Mouse (Mus musculus) heart, postnatal 0 days (tissue): ENCODE results near the gene Pan2. TPM values are rescaled to one million over a fixed set of nuclear protein-coding genes. Genes with fewer than 3 reads are reported as not detected.

Source experiments
- ATAC-seq: fragments of 200-750 bp; cut with Nextera tagmentation; 2 replicates; pipeline ENCODE4 v1.8.0; 2017; ENCODE audit warnings: low read depth, moderate number of reproducible peaks, moderate library complexity; ENCODE audit not compliant: insufficient read depth
- DNase-seq: peaks from one replicate; pipeline ENCODE4 v3.0.0-alpha.2; 2016; ENCODE audit warnings: low spot score
- H3K27ac ChIP-seq: fragments of 300-500 bp; sonication (generic); 2 replicates; pipeline ENCODE4 v1.5.1; 2014; ENCODE audit warnings: low read depth, mild to moderate bottlenecking
- H3K27me3 ChIP-seq: fragments of 300-500 bp; sonication (generic); 2 replicates; pipeline ENCODE4 v1.6.1; 2014; ENCODE audit warnings: low read length, mixed read lengths; ENCODE audit not compliant: control insufficient read depth, insufficient read depth
- H3K36me3 ChIP-seq: fragments of 300-500 bp; sonication (generic); replicated peaks from 2 replicates; pipeline ENCODE4 v1.6.1; 2014; ENCODE audit warnings: low read length, mixed read lengths; ENCODE audit not compliant: control insufficient read depth, insufficient read depth
- H3K4me1 ChIP-seq: fragments of 300-500 bp; sonication (generic); 2 replicates; pipeline ENCODE4 v1.6.1; 2014; ENCODE audit warnings: antibody characterized with exemption; ENCODE audit not compliant: control insufficient read depth, insufficient read depth
- H3K4me2 ChIP-seq: fragments of 300-500 bp; sonication (generic); 2 replicates; pipeline ENCODE4 v1.6.1; 2014; ENCODE audit warnings: low read depth, mild to moderate bottlenecking, low read length, moderate library complexity
- H3K4me3 ChIP-seq: fragments of 300-500 bp; sonication (generic); 2 replicates; pipeline ENCODE4 v1.5.1; 2014; ENCODE audit warnings: low read depth, low read length
- H3K9ac ChIP-seq: fragments of 300-500 bp; sonication (generic); replicated peaks from 2 replicates; pipeline ENCODE4 v1.6.1; 2014; ENCODE audit warnings: low read depth, low read length, mixed read lengths
- H3K9me3 ChIP-seq: fragments of 300-500 bp; sonication (generic); replicated peaks from 2 replicates; pipeline ENCODE4 v1.6.1; 2016; ENCODE audit warnings: low read length; ENCODE audit not compliant: control insufficient read depth
- CTCF ChIP-seq: IDR thresholded peaks from 2 replicates; pipeline ENCODE4 v1.5.1; 2016; ENCODE audit warnings: antibody characterized with exemption, control low read depth, low read depth
- EP300 ChIP-seq: IDR thresholded peaks from 2 replicates; pipeline ENCODE4 v1.6.1; 2016; ENCODE audit warnings: antibody characterized with exemption, low read depth
- WGBS: fragments of 180-500 bp; shearing (Covaris S2); extraction: QIAGEN DNeasy Blood & Tissue Kit; methylation state at CpG from one replicate; pipeline ENCODE4 v1.1.7; 2014; 5-methylcytosine and 5-hydroxymethylcytosine counted together
- polyA plus RNA-seq: library from polyadenylated mRNA; unstranded; fragments of >200 nt; fragmentation: Nextera tagmentation; extraction: Ambion mirVana; gene quantifications from 2 replicates; pipeline ENCODE4 v1.2.1, GENCODE M21; 2015
- total RNA-seq: library from RNA; depleted of rRNA; stranded (reverse); fragments of >200 nt; gene quantifications from 2 replicates; pipeline ENCODE4 v1.2.3, GENCODE M21; 2014; ENCODE audit warnings: low replicate concordance

Pan2 gene
- total and polyA plus RNA-seq, 2 experiments from 2014 or later = 13.4 to 24.1 TPM

GRCm38 (mm10) chr10:128315578-128315977 is 12.4 kb downstream of the Pan2 start:
- H3K4me3 ChIP-seq = no peak overlapping the region
- no peak for ATAC-seq
- peaks cover 84% of the 10 kb centered on the region for H3K36me3 ChIP-seq
- H3K9me3 ChIP-seq = no peaks in the 10 kb centered on the region
- H3K27me3 ChIP-seq = no peaks in the 10 kb centered on the region
- no peak overlapping the region for H3K4me2 ChIP-seq
- no peak for TF ChIP-seq EP300
- no peak for TF ChIP-seq CTCF
- no peak overlapping the region for H3K27ac ChIP-seq
- 91% methylated on average over 8 of the region's 8 CpGs for WGBS
- H3K4me1 ChIP-seq = peaks cover under 1% of the 10 kb centered on the region; the same call in 1 of the 2 replicates
- no peak overlapping the region for H3K9ac ChIP-seq
- DNase-seq = no peak

GRCm38 (mm10) chr10:128321641-128322040 is 18.5 kb downstream of the Pan2 start:
- Histone ChIP-seq H3K4me1 (peaks cover 12% of the 10 kb centered on the region), H3K9me3 (no peaks in the 10 kb centered on the region), H3K27ac (peak overlapping the region; percentile 89; the same call in 1 of the 2 replicates), H3K4me3 (peak overlapping the region; percentile 82), H3K27me3 (no peaks in the 10 kb centered on the region), H3K9ac (peak overlapping the region; percentile 89; the same call in 1 of the 2 replicates), H3K36me3 (peaks cover 55% of the 10 kb centered on the region), H3K4me2 (peak overlapping the region; percentile 83)
- no peak for TF ChIP-seq CTCF
- TF ChIP-seq EP300 = no peak
- WGBS = 49% methylated on average over 12 of the region's 12 CpGs
- no peak for DNase-seq
- no peak for ATAC-seq

GRCm38 (mm10) chr10:128322141-128323108 is 19.3 kb downstream of the Pan2 start, which contains the start of gene Cnpy2:
TSS of gene Cnpy2 (plus strand) at chr10:128322459.
- peak within 1 kb of the TSS; percentile 89 for H3K9ac ChIP-seq
- peak within 1 kb of the TSS; percentile 83 for H3K4me2 ChIP-seq
- H3K27ac ChIP-seq = peak within 1 kb of the TSS; percentile 89
- WGBS = 1% methylated on average over 40 of the region's 40 CpGs
- peaks cover 12% of the 10 kb centered on the region for H3K4me1 ChIP-seq
- H3K36me3 ChIP-seq = peaks cover 55% of the 10 kb centered on the region
- TF ChIP-seq EP300 (peak; percentile 60), CTCF (no peak)
- H3K4me3 ChIP-seq = peak within 1 kb of the TSS; percentile 82
- H3K9me3 ChIP-seq = no peaks in the 10 kb centered on the region
- ATAC-seq (peak; percentile 89), DNase-seq (peak; percentile 88)
- no peaks in the 10 kb centered on the region for H3K27me3 ChIP-seq

- Histone ChIP-seq H3K27me3 (no peaks in the 10 kb centered on the region), H3K4me3 (peak overlapping the region; percentile 82), H3K4me1 (peaks cover 12% of the 10 kb centered on the region), H3K9me3 (no peaks in the 10 kb centered on the region), H3K27ac (peak overlapping the region; percentile 89; the same call in 1 of the 2 replicates), H3K36me3 (peaks cover 48% of the 10 kb centered on the region), H3K4me2 (peak overlapping the region; percentile 83), H3K9ac (peak overlapping the region; percentile 89)
- no peak for TF ChIP-seq EP300
- TF ChIP-seq CTCF = no peak
- DNase-seq (no peak), ATAC-seq (no peak)
- WGBS = 76% methylated on average over 8 of the region's 8 CpGs
These were observed 20.4 kb downstream of the Pan2 start for GRCm38 (mm10) chr10:128323516-128323915.

GRCm38 (mm10) chr10:128326825-128327224 is 23.7 kb downstream of the Pan2 start:
- H3K36me3 ChIP-seq = peaks cover 26% of the 10 kb centered on the region
- no peak for ATAC-seq
- no peaks in the 10 kb centered on the region for H3K9me3 ChIP-seq
- no peak overlapping the region for H3K4me2 ChIP-seq
- 94% methylated on average over 8 of the region's 8 CpGs for WGBS
- no peak overlapping the region for H3K4me3 ChIP-seq
- H3K27me3 ChIP-seq = no peaks in the 10 kb centered on the region
- peaks cover 9% of the 10 kb centered on the region for H3K4me1 ChIP-seq
- no peak overlapping the region for H3K9ac ChIP-seq
- TF ChIP-seq EP300 = no peak
- TF ChIP-seq CTCF = no peak
- no peak for DNase-seq
- H3K27ac ChIP-seq = no peak overlapping the region
